Mouse (Mus musculus) spleen, adult 2 months (tissue): Measurements from ENCODE around the gene Lrrc47.

Source experiments
- CTCF ChIP-seq: fragments of 200-500 bp; IDR thresholded peaks from 2 replicates; pipeline ENCODE4 v1.5.1; 2011; ENCODE audit warnings: mild to moderate bottlenecking, inconsistent platforms; ENCODE audit not compliant: insufficient read depth, insufficient read length, insufficient replicate concordance; ENCODE audit errors: extremely low read depth
- POLR2A ChIP-seq: fragments of 200-500 bp; IDR thresholded peaks from 2 replicates; pipeline ENCODE4 v1.6.1; 2011; ENCODE audit warnings: low read depth, low read length, inconsistent platforms

- TF ChIP-seq CTCF (no peak), POLR2A (no peak; the same call in 1 of the 2 replicates)
Observed at GRCm38 (mm10) chr4:153974431-153975291, 36.9 kb upstream of the Lrrc47 start, which contains the start of the genes Dffb and Cep104.
